8 mouse cellular contexts compared by ENCODE assay signal in genomic region chr5:12541268-12541667, GRCm38 (mm10).
DNase-seq lines count a peak whose midpoint lies in the region; ATAC-seq and TF ChIP-seq lines count a peak whose summit lies in the region.

No protein-coding gene starts in this region.

- H3K9me3 ChIP-seq in intestine, embryonic 15.5 days, result no peaks in the 10 kb centered on the region

- no peak for ATAC-seq in intestine, embryonic 15.5 days

- peak; percentile 53 to 59 for DNase-seq in cerebellum, postnatal 14 days
- DNase-seq in cerebellum, adult 8-10 months, result no peak
- peak; percentile 32 to 65 for DNase-seq in layer of hippocampus, adult 2 months (ENCODE audit: low spot score in 2 of 2)
- DNase-seq in layer of hippocampus, postnatal 25 days (ENCODE audit: extremely low spot score in 1 of 2, low spot score in 1 of 2), result no peak
- peak; percentile 14 for DNase-seq in MN1 (ENCODE audit: low spot score)
- peak; percentile 7 for DNase-seq in large intestine, adult 2 months (ENCODE audit: low read depth, low spot score)
- DNase-seq in thymus, adult 18-20 months, result no peak

- no peak overlapping the region for H3K9ac ChIP-seq in intestine, embryonic 15.5 days

- H3K36me3 ChIP-seq in intestine, embryonic 15.5 days, result no peaks in the 10 kb centered on the region

- WGBS in large intestine, adult 2 months, result 16% methylated on average over 2 of the region's 2 CpGs
- 36% methylated on average over 2 of the region's 2 CpGs for WGBS in intestine, embryonic 15.5 days

- TF ChIP-seq CTCF in layer of hippocampus, adult 2 months (conservative IDR thresholded peaks at IDR 0.05), result peak; percentile 81

- no peaks in the 10 kb centered on the region for H3K27me3 ChIP-seq in intestine, embryonic 15.5 days (replicated peaks)

- H3K4me3 ChIP-seq in layer of hippocampus, adult 2 months, result no peak overlapping the region
- H3K4me3 ChIP-seq in intestine, embryonic 15.5 days (replicated peaks), result no peak overlapping the region

- H3K4me2 ChIP-seq in intestine, embryonic 15.5 days (replicated peaks), result no peak overlapping the region

- H3K27ac ChIP-seq in layer of hippocampus, adult 2 months, result no peak overlapping the region
- H3K27ac ChIP-seq in intestine, embryonic 15.5 days, result no peak overlapping the region

- no peaks in the 10 kb centered on the region for H3K4me1 ChIP-seq in intestine, embryonic 15.5 days (replicated peaks)

Comparison
In these comparisons a context has a peak if more than half of its experiments do, and no peak if none do; other contexts are left out.
1. DNase-seq: peak in cerebellum, postnatal 14 days (2 of 2), layer of hippocampus, adult 2 months (2 of 2), MN1 (single experiment) and large intestine, adult 2 months (single experiment); none in cerebellum, adult 8-10 months (single experiment), layer of hippocampus, postnatal 25 days (0 of 2) and thymus, adult 18-20 months (0 of 2).